Mouse (Mus musculus) brain, adult 2 months (tissue): ENCODE results near the gene Trank1.

Source experiments
- DNase-seq: peaks from one replicate; pipeline ENCODE4 v3.0.0; 2011; ENCODE audit warnings: low read depth, low spot score

Gene Trank1

DNA sequence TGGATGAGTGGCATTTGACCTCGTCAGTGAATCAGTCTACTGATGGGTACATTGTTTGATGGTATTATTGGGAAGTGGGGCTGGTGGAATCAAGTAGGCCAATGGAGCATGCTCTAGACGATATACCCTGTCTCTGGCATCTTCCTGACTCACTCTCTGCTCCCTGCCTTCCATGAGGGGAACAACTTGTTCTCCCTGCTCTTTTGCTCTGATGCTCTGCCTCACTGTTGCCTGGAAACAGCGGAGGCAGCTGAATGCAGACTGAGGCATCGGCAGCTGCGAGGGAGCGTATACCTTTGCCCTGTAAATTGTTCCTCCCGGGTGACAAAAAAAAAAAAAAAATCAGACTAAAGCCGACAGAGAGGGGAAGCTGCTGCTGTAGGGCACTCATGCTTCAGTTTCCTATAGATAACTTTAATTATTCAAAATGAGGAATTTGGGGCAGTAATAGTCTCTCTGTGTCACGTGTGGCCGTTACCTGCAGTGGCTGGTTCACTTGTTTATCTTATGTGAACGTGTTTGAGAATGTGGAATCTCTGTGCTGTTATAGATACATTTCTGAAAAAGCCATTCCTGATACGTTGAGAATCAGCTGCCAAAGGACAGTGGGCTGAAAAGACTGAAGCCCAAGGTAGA is 9.2 kb upstream of the Trank1 start:
- DNase-seq: peak; percentile 86

DNA sequence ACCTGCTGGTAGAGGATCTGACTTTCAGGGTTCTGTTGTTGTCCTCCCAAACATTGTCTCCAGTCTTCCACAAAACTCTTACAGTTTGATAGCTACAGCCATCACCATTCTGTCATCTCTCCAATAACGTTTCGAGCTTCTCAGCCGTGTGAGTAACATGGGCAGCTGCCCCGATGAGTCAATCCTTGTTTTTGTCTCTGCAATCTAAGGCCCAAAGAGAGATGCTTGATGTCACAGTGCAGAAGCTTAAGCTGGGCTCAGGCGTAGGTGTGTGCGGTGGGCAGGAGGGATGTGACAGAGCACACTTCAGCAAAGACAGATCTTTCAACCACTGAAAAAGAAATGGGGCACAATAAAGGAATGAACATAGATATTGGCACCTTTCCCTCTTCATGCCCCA is 7.5 kb upstream of the Trank1 start:
- DNase-seq: peak; percentile 85

GRCm38 (mm10) chr9:111306142-111306541 is 5.4 kb upstream of the Trank1 start:
- peak; percentile 46 for DNase-seq

- DNase-seq: no peak
Measured at GRCm38 (mm10) chr9:111311843-111312441, 403 bp downstream of the Trank1 start.

DNA sequence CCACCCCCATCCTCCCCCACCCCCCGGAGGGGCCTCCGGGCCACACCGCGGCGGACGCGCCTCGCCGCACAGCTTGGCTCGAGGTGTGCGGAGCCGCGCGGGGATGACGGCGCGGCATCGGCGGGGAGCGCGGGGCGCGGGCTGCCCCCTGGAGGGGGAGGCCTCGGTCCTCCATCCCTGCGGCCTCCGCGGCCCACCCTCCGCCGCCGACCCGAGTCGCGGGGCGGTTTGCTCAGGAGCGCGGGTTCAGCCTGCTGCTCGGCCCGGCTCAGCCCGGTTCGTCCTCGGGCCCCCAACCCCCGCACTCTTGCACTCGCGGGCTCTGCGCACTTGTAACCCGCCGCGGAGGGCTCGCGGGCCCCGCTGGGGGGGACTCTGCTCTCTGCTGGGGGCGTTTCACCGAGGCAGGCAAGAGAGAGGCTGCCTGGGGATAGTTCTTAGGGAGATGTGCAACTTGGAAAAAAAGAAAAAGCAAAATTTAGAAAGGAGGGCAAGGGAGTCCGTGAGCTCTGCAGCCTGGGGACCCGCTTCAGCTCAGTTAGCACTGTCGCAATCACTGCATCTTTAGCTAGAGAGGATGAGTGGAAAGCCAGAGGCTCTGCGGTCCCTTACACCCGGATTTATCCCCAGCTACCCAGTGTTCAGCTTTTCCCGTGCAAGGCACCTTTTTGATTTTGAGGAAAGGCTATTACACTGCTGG is 1.1 kb downstream of the Trank1 start:
- peak; percentile 55 for DNase-seq

- DNase-seq: peak; percentile 76
Measured at GRCm38 (mm10) chr9:111313299-111313698, 1.8 kb downstream of the Trank1 start.

DNA sequence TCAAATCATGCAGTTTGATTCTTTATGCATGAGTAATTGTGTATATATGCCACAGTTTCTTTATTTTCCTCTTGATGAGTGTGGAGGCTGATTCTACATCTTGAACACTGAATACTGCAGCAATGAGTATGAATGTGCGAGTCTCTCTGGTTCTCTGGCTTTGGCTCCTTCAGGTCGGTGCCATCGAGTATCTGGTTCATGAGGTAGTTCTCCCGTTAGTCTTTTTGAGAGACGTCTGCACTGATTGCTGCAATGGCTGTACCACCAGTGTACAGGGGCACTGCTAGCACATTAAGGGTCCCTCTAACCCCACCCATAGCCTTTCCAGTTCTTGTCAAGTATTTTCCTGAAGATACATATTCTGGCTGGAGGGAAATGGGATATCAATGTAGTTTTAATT is 2.3 kb downstream of the Trank1 start:
- no peak for DNase-seq

GRCm38 (mm10) chr9:111314219-111314618 is 2.7 kb downstream of the Trank1 start:
- peak; percentile 80 for DNase-seq

- DNase-seq: peak; percentile 76
Measured at GRCm38 (mm10) chr9:111320912-111321311, 9.4 kb downstream of the Trank1 start.

- peak; percentile 83 for DNase-seq
Measured at GRCm38 (mm10) chr9:111324881-111325280, 13.3 kb downstream of the Trank1 start.

DNA sequence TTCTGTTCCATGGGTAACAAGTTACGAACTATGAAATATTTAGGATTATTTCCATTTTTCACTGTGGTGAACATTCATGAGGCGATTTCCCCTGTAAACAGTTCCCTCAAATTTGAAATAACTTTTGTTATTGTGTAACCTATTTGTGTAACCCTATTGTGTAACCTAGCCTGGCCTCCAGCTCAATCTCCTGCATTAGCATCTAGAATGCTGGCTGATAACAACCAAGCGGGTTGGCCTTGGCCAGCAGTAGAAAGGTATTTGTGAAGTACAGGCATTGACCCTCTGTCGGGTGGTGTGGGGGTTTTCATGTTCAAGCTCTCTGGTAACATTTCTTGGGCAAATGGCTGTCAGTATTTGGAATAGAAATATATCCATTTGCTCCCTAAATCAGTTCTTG is 18.3 kb downstream of the Trank1 start:
- no peak for DNase-seq

DNA sequence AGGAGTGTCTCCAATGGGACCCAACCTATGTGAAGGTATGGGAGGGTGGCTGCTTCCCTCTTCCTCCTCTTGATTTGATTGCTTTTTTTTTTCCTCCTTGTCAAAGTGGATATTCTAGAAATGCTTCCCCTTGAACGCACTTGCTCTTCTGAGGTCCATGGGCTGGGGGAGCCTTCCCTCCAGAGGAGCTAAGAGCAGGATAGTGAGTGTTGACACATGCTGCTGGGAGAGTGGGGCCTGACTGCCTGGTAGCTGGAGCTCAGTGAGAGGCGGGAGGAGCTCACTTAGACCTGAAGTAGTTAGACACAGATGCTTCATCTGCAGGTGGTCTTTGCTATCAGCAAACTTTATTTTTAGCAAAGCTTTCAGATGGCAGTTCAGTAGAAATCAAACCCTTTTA is 22.3 kb downstream of the Trank1 start:
- no peak for DNase-seq

DNA sequence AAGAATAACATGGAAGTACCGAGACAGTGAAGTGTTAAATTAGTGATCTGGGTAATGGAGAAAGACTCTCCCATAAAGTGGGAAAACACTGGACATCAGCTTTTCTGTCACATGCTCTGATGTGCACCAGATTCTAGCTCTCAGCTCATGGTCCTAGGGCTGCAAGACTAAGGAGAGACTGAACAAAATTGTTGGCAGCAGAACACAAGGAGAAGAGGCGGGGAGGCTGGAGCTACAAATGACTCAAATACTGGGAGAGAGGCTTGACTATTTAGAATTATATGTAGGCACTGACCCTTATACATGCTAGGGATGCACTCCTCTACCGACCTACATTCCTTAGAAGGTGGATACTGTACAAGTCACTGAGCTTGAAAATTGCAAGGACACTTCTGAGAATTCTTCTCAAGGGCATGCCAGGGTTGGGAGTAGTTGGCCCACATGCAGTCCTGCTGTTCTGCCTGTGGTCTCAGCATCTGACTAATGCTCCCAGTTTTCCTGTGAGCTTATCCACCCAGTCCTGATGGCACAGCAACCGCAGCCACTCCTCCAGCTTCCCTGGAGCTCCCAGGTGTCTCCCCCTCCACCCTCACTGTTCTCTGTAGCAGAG is 23.1 kb downstream of the Trank1 start:
- DNase-seq: peak; percentile 75

DNA sequence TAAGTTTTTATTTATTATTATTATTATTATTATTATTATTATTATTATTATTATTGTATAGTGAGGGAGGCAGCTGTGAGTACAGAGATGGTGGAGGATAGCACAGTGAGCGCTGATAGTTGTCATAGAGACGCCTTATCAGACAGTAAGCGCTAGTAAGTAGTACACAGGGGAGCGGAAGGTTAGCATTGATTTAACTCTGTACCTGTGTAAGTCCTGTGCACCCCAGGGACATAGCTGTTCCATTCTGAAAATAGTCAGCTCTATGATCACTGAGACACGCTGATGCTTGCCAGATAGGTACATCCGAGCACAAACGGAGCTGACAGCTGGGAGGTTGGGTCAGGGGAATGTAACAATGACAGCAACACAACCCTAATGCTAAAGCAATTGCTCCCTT is 39.7 kb downstream of the Trank1 start:
- peak; percentile 27 for DNase-seq

- DNase-seq: peak; percentile 74
Measured at GRCm38 (mm10) chr9:111351641-111352040, 40.1 kb downstream of the Trank1 start.

DNA sequence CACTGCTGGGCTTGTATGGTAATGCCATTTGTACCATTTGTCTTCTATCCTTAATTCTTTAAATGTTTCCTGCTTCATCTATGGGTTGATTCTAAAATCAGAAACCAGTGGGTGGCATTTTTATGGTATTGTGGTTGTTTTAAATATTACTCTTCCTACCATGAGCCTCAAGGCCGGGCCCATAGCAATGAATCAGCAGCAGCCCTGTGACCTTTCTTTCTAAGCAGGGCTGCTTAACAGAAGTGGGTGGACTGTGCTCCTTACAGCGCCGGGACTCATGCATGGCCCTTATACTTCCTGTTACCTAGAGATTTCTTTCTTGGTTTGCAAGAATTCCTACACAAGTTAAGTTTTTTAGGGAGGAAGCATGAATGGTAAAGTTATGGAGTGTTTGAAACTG is 41.1 kb downstream of the Trank1 start:
- peak; percentile 48 for DNase-seq

- DNase-seq: no peak
Measured at GRCm38 (mm10) chr9:111355041-111355440, 43.5 kb downstream of the Trank1 start.

DNA sequence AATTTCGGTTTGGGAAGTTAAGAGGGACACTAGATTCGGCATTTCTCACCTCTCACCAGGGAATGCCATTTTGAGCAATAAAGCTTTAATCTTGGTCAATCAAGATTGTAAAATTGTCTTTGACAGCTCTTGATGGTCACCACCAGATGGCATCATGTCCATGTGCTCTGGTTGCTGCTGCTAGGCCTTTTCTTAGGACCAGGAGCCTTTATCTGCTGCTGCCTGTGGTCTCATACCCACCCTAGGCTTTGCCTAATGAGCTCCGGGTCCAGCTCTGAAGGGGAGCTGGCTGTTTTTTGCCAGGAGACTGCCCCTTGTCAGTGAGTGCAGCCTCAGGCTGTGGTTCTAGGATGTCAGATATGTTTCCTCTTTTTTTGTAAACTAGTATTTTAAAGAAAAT is 44.8 kb downstream of the Trank1 start:
- peak; percentile 71 for DNase-seq

DNA sequence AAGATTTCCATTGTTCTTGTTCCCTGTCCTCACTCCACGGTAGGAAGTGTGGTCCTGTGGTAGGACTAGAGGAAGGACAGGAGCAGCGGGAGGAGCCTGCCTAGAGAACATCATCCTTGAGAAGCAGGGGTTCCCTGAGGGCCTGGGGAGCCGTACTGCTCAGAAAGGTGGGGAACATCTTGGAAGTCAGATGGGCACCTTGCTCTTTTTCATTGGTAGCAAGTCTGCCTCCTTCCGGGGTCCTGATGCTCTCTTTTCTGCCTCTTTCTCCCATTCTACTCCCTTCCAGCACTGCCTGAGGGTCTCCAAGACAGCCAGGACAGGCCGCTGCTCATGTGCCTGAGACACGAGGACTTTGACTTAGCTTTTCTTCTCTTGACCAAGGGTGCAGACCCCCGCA is 52.1 kb downstream of the Trank1 start:
- no peak for DNase-seq

- DNase-seq: no peak
Measured at GRCm38 (mm10) chr9:111367713-111368112, 56.2 kb downstream of the Trank1 start.

DNA sequence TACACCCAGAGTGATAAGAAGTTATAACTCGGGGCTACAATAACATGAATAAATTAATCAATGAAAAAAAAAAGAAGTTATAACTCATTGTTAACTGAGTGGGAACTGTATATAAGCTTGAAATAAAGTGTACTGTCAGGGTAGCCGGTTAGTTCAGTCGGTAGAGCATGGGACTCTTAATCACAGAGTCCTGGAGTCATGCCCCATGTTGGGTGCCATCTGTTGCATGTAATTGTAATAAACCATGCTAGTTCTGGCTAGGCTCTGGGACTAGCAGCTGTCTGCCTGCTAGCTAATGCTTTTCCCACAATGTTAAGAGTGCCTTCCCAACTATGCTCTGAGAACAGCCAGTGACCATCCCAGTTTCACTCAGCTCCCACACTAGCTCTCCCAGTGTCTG is 60.5 kb downstream of the Trank1 start:
- DNase-seq: no peak

DNA sequence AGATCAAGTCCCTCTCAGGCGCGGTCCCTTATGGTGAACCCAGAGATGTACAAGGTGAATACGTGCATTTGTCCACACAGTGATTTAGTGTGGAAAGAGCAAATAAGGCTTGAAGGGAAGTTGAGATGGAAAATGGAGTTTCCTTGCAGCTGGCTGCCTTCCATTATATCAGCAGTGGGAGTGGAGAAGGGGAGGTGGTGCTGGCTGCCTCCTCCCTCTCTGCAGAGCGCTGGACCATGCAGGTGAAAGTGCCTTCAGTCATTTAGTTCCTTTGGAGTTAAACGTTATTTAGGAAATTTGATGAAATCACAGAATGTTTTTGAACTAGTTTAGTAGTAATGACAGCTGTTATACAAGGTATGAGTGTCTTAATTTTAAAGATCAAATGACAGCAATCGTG is 66.3 kb downstream of the Trank1 start:
- DNase-seq: no peak
